Mouse (Mus musculus) C2C12 (cell line): Measurements from ENCODE around the gene Cpt2.

ENCODE experiments used
- CTCF ChIP-seq: IDR thresholded peaks from one replicate; pipeline ENCODE4 v1.5.1; 2011; ENCODE audit not compliant: control insufficient read depth, insufficient read depth, insufficient read length
- FOSL1 ChIP-seq: IDR thresholded peaks from one replicate; pipeline ENCODE4 v1.8.0; 2011; ENCODE audit warnings: mild to moderate bottlenecking, low read length; ENCODE audit not compliant: poor library complexity, insufficient read depth, severe bottlenecking

GRCm38 (mm10) chr4:107879254-107880050, 44.0 kb downstream of the Cpt2 start, which contains the start of gene Magoh:
- TF ChIP-seq CTCF (no peak), FOSL1 (no peak)
